Mouse (Mus musculus) bone marrow, adult 2 months (tissue): ENCODE data around the gene Ints3.

Experiments used
- CTCF ChIP-seq: fragments of 200-500 bp; IDR thresholded peaks from 2 replicates; pipeline ENCODE4 v1.5.1; 2011; ENCODE audit warnings: low read length, control low read depth; ENCODE audit not compliant: control insufficient read depth, insufficient read depth
- POLR2A ChIP-seq: fragments of 200-500 bp; IDR thresholded peaks from 2 replicates; pipeline ENCODE4 v1.6.1; 2011; ENCODE audit warnings: low read depth, mild to moderate bottlenecking, control low read depth, low read length, borderline replicate concordance; ENCODE audit not compliant: control insufficient read depth

DNA sequence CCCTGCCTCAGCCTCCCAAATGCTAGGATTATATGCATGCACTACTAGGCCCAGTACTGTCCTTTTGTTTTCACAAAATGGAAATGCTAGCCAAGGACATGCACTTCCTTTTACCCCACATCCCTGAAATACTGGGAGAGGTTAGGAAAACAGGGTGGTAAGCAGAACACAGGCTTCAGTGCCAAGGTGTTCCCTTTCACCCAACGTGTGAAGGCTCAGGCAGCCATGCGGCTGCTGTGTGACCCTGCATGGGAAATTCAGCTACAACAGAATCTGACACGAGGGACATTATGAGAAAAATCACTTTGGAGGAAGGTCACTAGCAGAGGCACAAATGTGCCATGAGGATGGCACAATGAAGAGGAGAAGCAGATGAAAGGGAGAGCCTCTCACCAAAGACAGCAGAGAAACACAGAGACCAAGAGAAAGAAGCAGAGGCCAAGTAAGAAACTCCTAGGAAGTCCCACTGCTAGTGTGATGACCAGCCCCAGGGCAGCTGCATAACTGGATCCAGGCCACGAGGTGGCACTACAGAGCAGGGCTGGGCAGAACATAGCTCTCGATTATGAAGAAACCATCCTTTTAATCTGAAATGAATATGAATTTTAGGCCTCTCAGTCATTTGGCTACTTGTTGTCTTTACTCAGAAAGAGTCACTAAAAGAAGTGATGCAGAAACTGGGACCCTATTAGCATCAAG lies 21.0 kb downstream of the Ints3 start:
- TF ChIP-seq CTCF: peak; percentile 97
- no peak for TF ChIP-seq POLR2A
